21 mouse cellular contexts compared by ENCODE assay signal in genomic region chr19:32224318-32225096, GRCm38 (mm10).
DNase-seq lines count a peak whose midpoint lies in the region; ATAC-seq and TF ChIP-seq lines count a peak whose summit lies in the region.
"Had no signal": no experiment of that assay in that cellular context is flagged by ENCODE, and none has a peak within 500 bp of the region (broad histone marks: within the 10 kb centered on the region; RNA-seq: fewer than 3 reads in every experiment).

No protein-coding gene starts in this region.

- 91% methylated on average over 2 of the region's 2 CpGs for WGBS in intestine, embryonic 14.5 days
- WGBS in intestine, embryonic 16.5 days: 79% methylated on average over 2 of the region's 2 CpGs
- 44% methylated on average over 2 of the region's 2 CpGs for WGBS in bone marrow, adult 2 months
- 68% methylated on average over 2 of the region's 2 CpGs for WGBS in liver, embryonic 12.5 days (ENCODE audit: insufficient replicate concordance)
- 85% methylated on average over 2 of the region's 2 CpGs for WGBS in forebrain, postnatal 0 days

- ATAC-seq in intestine, embryonic 14.5 days (replicated peaks; ENCODE audit: low FRiP score, low TSS enrichment, low read depth): no peak
- ATAC-seq in intestine, embryonic 16.5 days: no peak
- ATAC-seq in liver, embryonic 12.5 days: no peak
- ATAC-seq in forebrain, postnatal 0 days: no peak
- ATAC-seq: Patski had no signal

- no peaks in the 10 kb centered on the region for H3K27me3 ChIP-seq in intestine, embryonic 14.5 days (replicated peaks; ENCODE audit: control insufficient read depth, insufficient read depth, low read length)
- H3K27me3 ChIP-seq in intestine, embryonic 16.5 days (replicated peaks; ENCODE audit: control insufficient read depth, insufficient read depth, low read length): no peaks in the 10 kb centered on the region
- H3K27me3 ChIP-seq in liver, embryonic 12.5 days (replicated peaks): no peaks in the 10 kb centered on the region
- no peaks in the 10 kb centered on the region for H3K27me3 ChIP-seq in megakaryocyte, embryonic 14.5 days (replicated peaks)
- H3K27me3 ChIP-seq in forebrain, postnatal 0 days (ENCODE audit: insufficient read depth, low read length): no peaks in the 10 kb centered on the region
- H3K27me3 ChIP-seq: embryonic facial prominence, embryonic 15.5 days; hindbrain, embryonic 13.5 days; limb, embryonic 12.5 days; midbrain, embryonic 12.5 days; neural tube, embryonic 15.5 days; Patski; stomach, embryonic 15.5 days had no signal

- H3K4me1 ChIP-seq in intestine, embryonic 14.5 days (replicated peaks; ENCODE audit: control insufficient read depth, insufficient read depth, low read length): no peaks in the 10 kb centered on the region
- H3K4me1 ChIP-seq in intestine, embryonic 16.5 days (ENCODE audit: control insufficient read depth, insufficient read depth, low read length): no peaks in the 10 kb centered on the region
- H3K4me1 ChIP-seq in bone marrow, adult 2 months (ENCODE audit: control insufficient read depth, insufficient read depth, low read length): peaks cover 9% of the 10 kb centered on the region
- H3K4me1 ChIP-seq in liver, embryonic 12.5 days: peaks cover 72% of the 10 kb centered on the region
- H3K4me1 ChIP-seq in megakaryocyte, embryonic 14.5 days: peaks cover 84% of the 10 kb centered on the region
- no peaks in the 10 kb centered on the region for H3K4me1 ChIP-seq in forebrain, postnatal 0 days (ENCODE audit: insufficient read depth)
- H3K4me1 ChIP-seq: embryonic facial prominence, embryonic 15.5 days; hindbrain, embryonic 13.5 days; limb, embryonic 12.5 days; stomach, embryonic 15.5 days had no signal

- no peak overlapping the region for H3K9ac ChIP-seq in intestine, embryonic 14.5 days (ENCODE audit: low read length)
- H3K9ac ChIP-seq in intestine, embryonic 16.5 days (ENCODE audit: low read depth, low read length): no peak overlapping the region
- H3K9ac ChIP-seq in liver, embryonic 12.5 days: no peak overlapping the region
- H3K9ac ChIP-seq in forebrain, postnatal 0 days: no peak overlapping the region
- H3K9ac ChIP-seq: embryonic facial prominence, embryonic 15.5 days; hindbrain, embryonic 13.5 days; limb, embryonic 12.5 days; midbrain, embryonic 12.5 days; neural tube, embryonic 15.5 days; stomach, embryonic 15.5 days had no signal

- H3K4me2 ChIP-seq in intestine, embryonic 14.5 days (ENCODE audit: low read length): no peak overlapping the region
- no peak overlapping the region for H3K4me2 ChIP-seq in intestine, embryonic 16.5 days (ENCODE audit: low read depth, low read length)
- H3K4me2 ChIP-seq in liver, embryonic 12.5 days: no peak overlapping the region
- no peak overlapping the region for H3K4me2 ChIP-seq in forebrain, postnatal 0 days (ENCODE audit: low read depth)
- H3K4me2 ChIP-seq: embryonic facial prominence, embryonic 15.5 days; hindbrain, embryonic 13.5 days; limb, embryonic 12.5 days; midbrain, embryonic 12.5 days; neural tube, embryonic 15.5 days; stomach, embryonic 15.5 days had no signal

- H3K9me3 ChIP-seq in intestine, embryonic 14.5 days (ENCODE audit: control insufficient read depth, low read length): no peaks in the 10 kb centered on the region
- H3K9me3 ChIP-seq in intestine, embryonic 16.5 days (ENCODE audit: control insufficient read depth, low read length): no peaks in the 10 kb centered on the region
- no peaks in the 10 kb centered on the region for H3K9me3 ChIP-seq in liver, embryonic 12.5 days (replicated peaks)
- H3K9me3 ChIP-seq in megakaryocyte, embryonic 14.5 days: peaks cover 3% of the 10 kb centered on the region
- no peaks in the 10 kb centered on the region for H3K9me3 ChIP-seq in forebrain, postnatal 0 days (ENCODE audit: low read length)
- H3K9me3 ChIP-seq: embryonic facial prominence, embryonic 15.5 days; hindbrain, embryonic 13.5 days; limb, embryonic 12.5 days; midbrain, embryonic 12.5 days; neural tube, embryonic 15.5 days; stomach, embryonic 15.5 days had no signal

- no peak for TF ChIP-seq POLR2A in bone marrow, adult 2 months (IDR thresholded peaks at IDR 0.05; ENCODE audit: borderline replicate concordance, control insufficient read depth, low read depth, low read length)

- H3K27ac ChIP-seq in intestine, embryonic 14.5 days (ENCODE audit: low read depth): no peak overlapping the region
- H3K27ac ChIP-seq in intestine, embryonic 16.5 days (ENCODE audit: low read length): no peak overlapping the region
- peak overlapping the region; percentile 83 for H3K27ac ChIP-seq in bone marrow, adult 2 months (ENCODE audit: control insufficient read depth, insufficient read depth, low read depth, low read length, poor library complexity)
- H3K27ac ChIP-seq in liver, embryonic 12.5 days: peak overlapping the region; percentile 46; the same call in 1 of the 2 replicates
- no peak overlapping the region for H3K27ac ChIP-seq in forebrain, postnatal 0 days (ENCODE audit: low read depth, low read length)
- H3K27ac ChIP-seq: embryonic facial prominence, embryonic 15.5 days; hindbrain, embryonic 13.5 days; limb, embryonic 12.5 days; midbrain, embryonic 12.5 days; neural tube, embryonic 15.5 days; stomach, embryonic 15.5 days had no signal

- no peak for TF ChIP-seq CTCF in bone marrow, adult 2 months (IDR thresholded peaks at IDR 0.05; ENCODE audit: control insufficient read depth, insufficient read depth, low read length)
- no peak for TF ChIP-seq CTCF in forebrain, postnatal 0 days (IDR thresholded peaks at IDR 0.05; ENCODE audit: low read depth)

- H3K4me3 ChIP-seq in intestine, embryonic 14.5 days (ENCODE audit: low read depth, low read length): no peak overlapping the region
- no peak overlapping the region for H3K4me3 ChIP-seq in intestine, embryonic 16.5 days (ENCODE audit: low read length)
- H3K4me3 ChIP-seq in bone marrow, adult 2 months (replicated peaks; ENCODE audit: control insufficient read depth, low read depth, low read length): no peak overlapping the region
- H3K4me3 ChIP-seq in liver, embryonic 12.5 days: no peak overlapping the region
- H3K4me3 ChIP-seq in megakaryocyte, embryonic 14.5 days (replicated peaks): peak overlapping the region; percentile 43
- no peak overlapping the region for H3K4me3 ChIP-seq in forebrain, postnatal 0 days (ENCODE audit: low read depth, low read length)
- H3K4me3 ChIP-seq: embryonic facial prominence, embryonic 15.5 days; hindbrain, embryonic 13.5 days; limb, embryonic 12.5 days; midbrain, embryonic 12.5 days; neural tube, embryonic 15.5 days; stomach, embryonic 15.5 days had no signal

- H3K36me3 ChIP-seq in intestine, embryonic 14.5 days (ENCODE audit: control insufficient read depth, insufficient read depth, low read length): peaks cover 7% of the 10 kb centered on the region; the same call in 1 of the 2 replicates
- no peaks in the 10 kb centered on the region for H3K36me3 ChIP-seq in intestine, embryonic 16.5 days (ENCODE audit: control insufficient read depth, insufficient read depth, low read length)
- H3K36me3 ChIP-seq in liver, embryonic 12.5 days: peaks cover 56% of the 10 kb centered on the region
- H3K36me3 ChIP-seq in megakaryocyte, embryonic 14.5 days (replicated peaks; ENCODE audit: low read length): peaks cover 82% of the 10 kb centered on the region
- H3K36me3 ChIP-seq in forebrain, postnatal 0 days (ENCODE audit: insufficient read depth): no peaks in the 10 kb centered on the region
- H3K36me3 ChIP-seq: hindbrain, embryonic 13.5 days; limb, embryonic 12.5 days; midbrain, embryonic 12.5 days; neural tube, embryonic 15.5 days had no signal

- DNase-seq in intestine, embryonic 14.5 days (ENCODE audit: low spot score): peak; percentile 29
- DNase-seq in forebrain, postnatal 0 days: no peak
- DNase-seq in frontal cortex, postnatal 25 days (ENCODE audit: low spot score in 2 of 2): no peak
- DNase-seq in left cerebral cortex, adult 11 months (ENCODE audit: low spot score): no peak
- DNase-seq: cerebellum, adult 9-11 months; embryo, embryonic 11 days; gastrocnemius, postnatal 36 days; kidney, adult 11 months; kidney, postnatal 36 days; thymus, postnatal 14 days had no signal

Comparison
In these comparisons a context has a peak if more than half of its experiments do, and no peak if none do; other contexts are left out.
1. H3K27ac ChIP-seq: peak in bone marrow, adult 2 months (single experiment) and liver, embryonic 12.5 days (single experiment); none in intestine, embryonic 14.5 days (single experiment), intestine, embryonic 16.5 days (single experiment) and forebrain, postnatal 0 days (single experiment).